Mouse (Mus musculus) 3134 (cell line): ENCODE measurements around the gene Il21.

ENCODE experiments used
- DNase-seq: peaks from one replicate; pipeline ENCODE4 v3.0.0-alpha.2; 2011; ENCODE audit warnings: low spot score; ENCODE audit not compliant: insufficient read length; ENCODE audit errors: extremely low read depth

Gene Il21

GRCm38 (mm10) chr3:37198302-37198701, 34.1 kb downstream of the Il21 start:
- DNase-seq: no peak

DNA sequence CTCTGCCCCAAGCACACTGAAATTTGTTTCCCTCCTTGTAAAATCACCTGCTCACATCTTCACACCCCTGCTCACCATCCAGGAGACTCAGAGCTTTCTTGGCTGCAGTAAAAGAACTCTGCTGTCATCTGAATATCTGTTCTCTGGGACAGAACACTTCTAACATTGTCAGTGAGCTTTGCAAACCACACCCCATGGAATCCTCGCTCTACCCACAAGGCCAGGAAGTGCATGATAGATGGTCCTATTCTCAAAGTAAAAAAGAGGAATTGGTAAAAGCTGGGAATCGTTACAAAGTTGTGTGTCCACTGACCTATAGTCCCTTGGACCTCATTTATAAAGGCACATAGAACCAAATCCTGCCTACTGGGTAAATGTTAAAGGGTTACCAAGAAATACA, 40.5 kb downstream of the Il21 start:
- DNase-seq: no peak

- no peak for DNase-seq
Measured at GRCm38 (mm10) chr3:37185534-37185933, 46.9 kb downstream of the Il21 start.

- DNase-seq: no peak
Measured at GRCm38 (mm10) chr3:37182415-37183269, 49.8 kb downstream of the Il21 start.

DNA sequence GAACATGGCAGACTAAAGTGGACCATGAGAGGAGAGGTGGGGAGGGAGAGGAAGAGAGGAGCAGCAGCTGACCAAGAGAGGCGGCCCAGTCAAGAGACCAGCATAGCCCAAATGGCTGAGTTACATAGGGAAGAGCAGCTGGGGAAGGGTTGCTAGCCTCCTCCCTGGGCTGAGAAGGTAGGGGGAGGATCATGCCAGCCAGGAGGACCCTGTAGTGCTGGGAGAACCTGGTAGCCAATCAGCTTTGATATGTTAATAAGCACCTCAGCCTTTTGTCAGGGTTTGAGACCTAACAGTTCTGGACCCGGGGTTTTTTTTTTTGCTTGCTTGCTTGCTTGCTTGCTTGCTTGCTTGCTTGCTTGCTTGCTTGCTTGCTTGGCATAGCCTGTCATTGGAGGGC, 51.4 kb downstream of the Il21 start:
- DNase-seq: no peak

GRCm38 (mm10) chr3:37180039-37180743, 52.2 kb downstream of the Il21 start:
- DNase-seq: no peak

GRCm38 (mm10) chr3:37179472-37179871, 53.0 kb downstream of the Il21 start:
- DNase-seq: no peak

- DNase-seq: no peak
Measured at GRCm38 (mm10) chr3:37174711-37175572, 57.5 kb downstream of the Il21 start.

DNA sequence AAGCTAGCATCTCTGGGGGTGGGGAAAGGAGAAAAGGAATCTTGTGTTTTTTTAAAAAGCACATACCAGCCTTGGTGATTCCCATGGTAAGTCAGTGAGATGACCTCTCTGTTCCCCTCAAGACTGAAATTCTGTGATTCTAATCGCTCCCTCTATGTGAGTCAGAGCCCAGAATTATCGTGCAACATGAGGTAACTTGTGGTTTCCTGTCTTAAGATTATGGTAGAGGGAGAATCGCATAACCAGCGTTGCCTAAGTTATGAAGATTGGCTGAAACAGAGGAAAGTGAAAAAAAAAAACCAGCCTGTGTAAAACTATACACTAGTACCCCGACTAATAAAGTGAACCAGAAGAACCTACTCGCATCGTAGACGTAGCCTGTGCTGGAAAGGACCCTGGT, 59.2 kb downstream of the Il21 start:
- DNase-seq: no peak
